Mouse (Mus musculus): ENCODE data around the gene Btbd3. TPM values are rescaled to one million over a fixed set of nuclear protein-coding genes. Genes with fewer than 3 reads are reported as not detected.

Gene Btbd3
- polyA plus RNA-seq, 1 experiment from 2014 or later: 5.3 TPM

DNA sequence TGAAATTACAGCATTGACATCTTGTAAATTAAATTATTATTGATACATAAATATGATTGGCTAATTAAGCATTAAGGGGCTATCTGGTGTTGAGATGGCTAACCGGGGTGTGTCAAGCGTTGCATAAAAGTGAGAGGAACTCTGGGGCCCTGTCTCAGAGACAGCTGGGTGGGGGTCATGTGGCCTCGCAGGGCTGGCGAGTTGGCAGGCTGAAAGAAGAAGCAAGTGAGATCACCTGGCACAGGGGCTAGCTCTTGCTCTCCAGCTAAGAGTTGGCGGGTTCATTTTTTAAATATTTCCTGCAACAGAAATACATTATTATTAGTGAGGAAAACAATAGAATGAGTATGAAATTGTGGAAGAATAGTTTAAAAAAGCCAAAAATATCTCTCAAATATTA lies 118.2 kb downstream of the Btbd3 start:
- DNase-seq (ENCODE audit: low spot score): no peak

DNA sequence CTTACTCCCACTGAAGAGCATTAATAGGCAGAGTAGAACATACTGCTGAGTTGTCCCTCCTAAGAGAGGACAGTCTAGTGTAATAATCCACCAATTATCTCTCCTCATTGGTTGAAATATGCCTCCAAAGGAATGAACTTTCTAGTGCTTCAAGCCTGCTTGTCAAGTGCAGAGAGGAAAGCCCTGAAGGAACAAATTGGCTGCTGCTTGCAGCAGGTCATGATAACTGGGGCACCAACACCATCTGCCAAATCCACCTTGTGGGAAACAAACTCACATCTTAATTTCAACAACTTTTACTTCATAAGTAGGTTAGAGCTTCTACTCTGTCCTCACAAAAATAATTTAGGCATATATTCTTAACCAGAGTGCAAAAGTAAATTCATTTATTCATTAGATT lies 122.5 kb downstream of the Btbd3 start:
- no peak for DNase-seq (ENCODE audit: low spot score)

DNA sequence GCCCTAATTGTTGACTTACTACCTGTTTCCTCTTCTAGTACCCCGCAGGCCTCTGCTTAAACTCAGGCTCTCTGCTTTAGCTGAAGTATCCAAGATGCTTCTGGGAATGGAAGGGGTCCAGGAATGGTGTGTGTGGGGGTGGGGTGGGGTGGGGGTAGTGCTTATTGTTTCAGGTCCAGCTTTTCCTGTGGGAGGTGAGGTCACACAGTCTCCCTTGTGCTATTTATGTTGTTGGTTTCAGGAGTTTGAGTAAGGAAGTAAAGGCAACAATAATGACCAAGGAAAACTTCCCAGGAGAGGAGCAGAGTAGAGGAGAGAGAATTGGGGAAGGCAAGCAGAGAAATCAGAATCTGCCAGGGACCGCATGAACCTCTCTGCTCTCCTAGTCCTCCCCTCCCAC lies 128.4 kb downstream of the Btbd3 start:
- no peak for DNase-seq (ENCODE audit: low spot score)

DNA sequence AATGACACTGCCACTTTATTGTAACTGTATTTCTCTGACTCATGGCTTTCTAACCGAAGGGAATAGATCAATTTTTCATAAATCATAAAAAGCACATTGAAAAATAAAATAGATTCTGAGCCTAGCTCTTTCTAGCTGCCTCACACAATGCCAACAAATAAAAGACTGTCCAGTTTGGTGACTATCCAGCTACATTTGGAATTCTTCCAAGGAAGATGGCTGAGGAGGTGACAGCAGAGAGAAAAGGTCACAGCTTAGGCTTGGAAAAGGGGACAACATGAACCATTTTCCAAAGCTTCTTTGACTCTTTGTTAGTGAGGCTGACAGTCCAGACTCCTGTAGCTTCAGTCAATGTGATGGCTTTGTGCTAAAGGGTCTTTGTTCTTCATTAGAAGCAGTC lies 132.2 kb downstream of the Btbd3 start:
- no peak for DNase-seq (ENCODE audit: low spot score)

DNA sequence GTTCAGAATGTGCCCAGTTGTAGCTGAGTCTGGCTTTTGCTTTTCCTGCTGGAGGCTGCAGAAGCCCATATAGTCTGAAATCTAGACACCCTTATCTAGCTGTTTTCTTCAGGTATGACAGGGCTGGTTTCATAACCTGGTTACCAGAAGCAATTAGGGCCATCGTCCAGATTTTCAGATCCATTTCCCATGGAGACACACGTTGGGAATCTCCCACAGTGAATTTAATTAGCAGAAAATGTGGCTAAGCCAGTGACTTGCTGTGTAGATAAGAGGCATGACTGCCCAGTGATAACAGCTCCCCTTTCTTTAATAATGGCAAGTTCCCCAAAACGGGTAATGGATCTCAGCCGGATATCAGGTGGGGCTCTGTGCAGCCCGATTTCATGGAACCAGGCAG lies 146.7 kb downstream of the Btbd3 start:
- no peak for DNase-seq (ENCODE audit: low spot score)

DNA sequence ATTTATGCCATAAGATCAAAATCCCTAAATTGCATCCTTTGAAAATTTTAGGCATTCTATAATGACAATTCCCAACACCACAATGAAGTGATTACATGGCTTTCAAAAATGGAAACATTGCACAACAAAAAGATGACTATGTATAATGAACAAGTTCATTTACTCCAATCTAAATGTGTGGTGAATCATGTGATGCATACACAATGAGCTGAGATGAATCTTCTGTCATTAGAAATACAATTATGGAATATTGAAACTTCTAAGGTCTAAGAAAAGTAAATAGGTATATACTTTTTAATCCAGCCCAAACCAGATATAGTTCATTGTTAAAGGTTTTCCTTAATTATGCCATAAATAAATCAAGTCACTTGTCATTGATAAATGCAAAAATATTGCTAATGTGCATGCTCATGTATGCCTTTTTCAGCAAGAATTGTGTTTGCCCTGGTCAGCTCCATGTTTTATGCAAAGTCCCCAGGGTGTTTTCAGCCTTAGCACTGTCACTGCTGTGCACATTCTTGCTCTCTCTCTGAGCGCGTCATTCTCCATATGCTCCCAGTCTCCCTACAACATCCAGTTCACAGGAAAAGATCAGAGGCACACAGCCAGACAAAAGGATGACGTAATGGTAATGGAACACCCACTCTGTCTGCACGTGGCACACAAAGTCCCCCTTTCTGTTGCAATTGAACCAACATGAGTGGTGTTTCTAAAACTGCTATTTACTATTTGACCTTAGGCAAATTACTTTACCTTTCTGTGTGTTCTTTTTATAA lies 149.6 kb downstream of the Btbd3 start:
- no peak for DNase-seq (ENCODE audit: low spot score)

DNA sequence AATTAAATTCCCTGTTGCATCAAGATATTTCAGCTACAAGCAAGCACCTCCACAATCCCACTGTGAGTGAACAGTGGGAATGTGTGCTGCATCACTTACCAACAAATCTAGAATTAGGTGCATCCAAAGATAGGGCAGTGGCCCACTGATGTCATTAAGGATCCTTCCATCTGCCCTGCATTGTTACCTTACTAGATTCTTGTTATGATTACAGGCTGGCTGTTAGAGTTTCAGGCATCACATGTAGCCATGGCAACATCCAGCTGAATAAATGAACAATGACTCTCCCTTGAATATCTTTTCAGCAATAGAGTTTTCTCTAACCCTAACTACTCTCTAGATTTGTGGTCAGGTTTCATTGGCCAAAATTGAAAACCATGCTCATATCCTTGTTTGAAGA lies 150.3 kb downstream of the Btbd3 start:
- no peak for DNase-seq (ENCODE audit: low spot score)

DNA sequence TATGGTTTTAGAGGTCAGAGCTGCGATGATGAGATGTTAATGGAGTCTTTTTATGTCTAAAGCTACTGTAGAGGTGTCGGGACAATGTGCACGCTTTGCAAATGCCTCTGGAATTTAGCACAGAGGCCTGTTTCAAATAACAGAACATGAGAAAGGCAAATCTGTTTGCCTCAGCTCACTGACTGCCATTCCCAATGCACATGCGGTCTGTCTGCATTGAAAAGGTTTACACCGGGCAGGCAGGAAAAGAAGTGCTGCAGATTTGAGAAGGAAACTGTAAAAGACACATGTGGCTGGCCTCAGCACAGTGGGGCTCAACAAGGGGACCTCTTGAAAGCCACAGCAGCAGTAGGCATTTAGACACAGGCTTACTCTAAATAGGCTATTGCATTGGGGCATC lies 156.2 kb downstream of the Btbd3 start:
- DNase-seq (ENCODE audit: low spot score): no peak

DNA sequence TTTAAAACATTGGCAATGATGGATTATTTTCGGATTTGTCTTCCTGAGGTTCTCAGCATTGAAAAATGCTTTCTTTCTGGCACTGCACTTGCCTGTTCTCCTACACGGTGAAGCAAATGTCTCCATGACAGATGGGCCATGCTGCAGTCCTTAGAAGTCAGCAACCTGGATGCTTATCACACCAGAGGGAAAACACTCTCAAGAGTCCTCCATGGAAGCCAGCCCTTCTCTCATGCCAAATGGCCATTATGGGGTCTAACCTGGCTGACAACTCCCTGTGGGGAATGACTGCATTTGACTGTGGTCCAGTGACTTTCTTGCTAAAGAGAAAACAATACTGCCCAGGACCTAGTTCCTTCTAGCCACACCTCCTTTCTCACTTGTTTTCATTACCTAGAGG lies 166.0 kb downstream of the Btbd3 start:
- no peak for DNase-seq (ENCODE audit: low spot score)

DNA sequence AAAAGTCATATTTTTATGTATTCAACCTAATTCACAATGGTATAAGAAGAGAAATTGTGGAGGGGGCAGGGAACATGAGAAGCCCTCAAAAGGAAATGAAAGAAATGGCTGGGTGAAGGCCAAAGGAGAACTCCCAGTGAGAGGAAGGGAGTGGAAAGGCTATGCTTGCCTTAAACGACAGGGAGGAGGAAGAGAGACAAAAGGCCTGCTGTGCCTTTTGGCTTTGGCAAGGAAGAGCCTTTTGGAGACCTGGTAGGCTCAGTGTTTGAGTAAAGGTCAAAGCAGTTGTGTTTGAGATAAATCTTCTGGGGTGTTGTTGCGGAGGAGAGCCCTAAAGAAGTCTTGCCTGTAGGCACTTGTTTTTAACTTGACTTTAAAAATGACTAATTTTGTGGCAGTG lies 175.6 kb downstream of the Btbd3 start:
- DNase-seq (ENCODE audit: low spot score): no peak

DNA sequence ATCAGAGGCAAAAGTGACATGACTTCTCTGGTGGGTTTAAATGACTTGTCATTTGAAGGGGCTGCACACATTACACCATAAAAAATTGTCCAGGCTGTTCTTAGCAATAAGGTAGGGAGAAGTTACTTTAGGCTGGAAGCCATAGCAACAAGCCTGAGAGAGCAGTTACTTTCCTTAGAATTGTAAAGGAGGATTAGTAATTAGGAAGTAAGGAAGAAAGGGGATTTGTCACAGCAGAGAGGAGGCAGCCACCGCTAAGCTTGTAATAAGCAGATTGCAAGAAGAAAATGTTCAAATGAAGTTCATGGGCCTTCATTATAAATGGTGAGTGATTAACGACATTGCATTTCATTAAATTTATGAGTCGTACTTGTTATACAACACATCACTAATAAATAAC lies 190.1 kb downstream of the Btbd3 start:
- no peak for DNase-seq (ENCODE audit: low spot score)

DNA sequence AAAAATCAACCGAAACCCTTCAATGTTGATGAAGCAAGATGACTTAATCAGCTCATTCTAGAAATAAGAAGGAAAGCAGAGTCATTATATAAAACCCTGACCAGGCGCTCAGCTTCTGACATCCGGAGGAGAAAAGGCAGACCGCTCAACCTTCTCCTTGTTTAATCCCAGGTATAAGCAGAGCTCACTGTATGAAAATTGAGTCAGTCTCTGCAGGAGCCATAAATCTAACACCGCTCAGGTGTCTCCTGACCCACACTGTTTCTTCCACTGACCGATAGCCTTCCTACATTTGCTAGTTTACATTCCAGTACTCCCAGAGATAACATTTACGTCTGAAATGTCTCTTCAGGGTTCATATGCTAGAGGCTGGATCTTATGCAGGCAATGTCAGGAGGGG lies 190.6 kb downstream of the Btbd3 start:
- DNase-seq (ENCODE audit: low spot score): no peak

DNA sequence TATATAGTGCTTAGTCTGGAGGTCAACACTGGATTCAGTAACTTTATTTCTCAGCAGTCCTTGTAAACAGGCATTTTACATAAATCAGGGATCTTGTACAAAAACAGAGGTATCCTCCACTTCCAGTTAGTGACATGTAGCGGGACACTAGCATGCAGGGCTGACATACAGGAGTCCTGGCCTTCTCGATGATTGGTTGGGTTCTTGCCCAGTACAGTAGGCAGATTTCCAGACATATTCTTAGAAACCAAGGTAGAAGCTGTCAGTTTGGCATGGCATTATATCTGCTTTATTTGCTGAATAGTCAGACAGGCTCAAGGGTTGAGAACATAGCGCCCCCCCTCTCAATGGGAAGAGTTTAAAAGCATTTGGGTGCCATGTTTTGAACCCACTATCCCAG lies 191.3 kb downstream of the Btbd3 start:
- no peak for DNase-seq (ENCODE audit: low spot score)

DNA sequence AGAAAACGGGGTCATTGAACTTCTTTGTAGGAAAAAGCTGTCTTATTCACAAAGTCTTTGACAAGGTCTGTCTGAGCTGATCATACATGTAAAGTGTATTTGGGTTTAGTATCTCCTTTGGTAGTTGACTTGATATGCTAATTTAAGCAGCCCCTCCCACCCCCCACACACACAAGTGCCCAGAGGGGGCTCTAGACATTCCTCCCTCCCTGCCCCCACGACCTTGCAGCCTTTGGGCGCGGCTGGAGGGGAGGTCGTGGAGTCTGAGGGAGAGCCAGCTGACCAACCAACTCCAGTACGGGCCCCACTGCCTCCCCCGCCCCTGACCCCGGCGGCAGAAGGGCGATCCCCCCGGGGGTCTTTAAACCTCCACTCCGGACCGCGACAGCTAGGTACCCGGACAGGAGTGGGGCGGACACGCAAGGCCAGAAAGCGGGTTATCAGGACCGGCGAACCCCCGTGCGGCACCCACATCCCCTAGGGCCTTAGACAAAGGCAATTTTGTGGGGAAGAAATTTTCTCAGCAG lies 211.7 kb downstream of the Btbd3 start:
- no peak for DNase-seq (ENCODE audit: low spot score)

DNA sequence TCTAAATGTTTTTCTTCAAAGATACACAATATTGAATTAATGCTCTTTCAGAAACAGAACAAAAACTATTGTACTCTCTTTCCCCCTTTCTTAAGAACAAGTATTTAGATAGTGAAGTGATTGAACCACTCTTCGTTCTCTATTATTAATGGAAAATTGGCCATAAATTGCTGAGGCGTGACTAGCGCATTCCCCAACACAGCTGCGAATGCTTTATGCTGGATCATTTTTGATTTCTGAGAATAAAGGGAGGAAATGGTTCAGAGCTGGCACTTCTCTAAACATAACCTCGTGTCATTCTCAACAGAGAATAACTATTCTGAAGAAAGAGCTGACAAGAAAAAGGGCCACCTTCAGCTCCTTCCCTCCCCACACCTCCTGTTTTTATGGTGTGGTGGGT lies 217.0 kb downstream of the Btbd3 start:
- DNase-seq (ENCODE audit: low spot score): no peak

DNA sequence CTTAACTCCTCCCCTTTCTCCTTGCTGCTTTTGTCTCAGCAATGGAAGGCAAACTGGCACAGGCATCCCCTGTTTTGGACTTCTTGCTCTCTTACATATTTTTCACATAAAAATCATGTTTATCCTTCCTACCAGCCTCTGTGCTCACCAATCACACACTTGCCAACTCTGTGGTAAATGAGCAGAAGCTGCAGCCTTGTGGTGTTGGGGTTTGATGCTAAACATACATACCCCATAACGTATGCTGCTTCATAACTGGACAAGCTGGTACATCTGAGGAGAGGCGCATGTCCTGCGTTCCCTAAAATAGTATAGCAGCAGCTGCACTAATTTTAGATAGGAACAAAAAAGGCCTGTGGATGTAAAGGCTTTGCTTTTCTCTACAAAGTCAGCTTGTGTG lies 220.1 kb downstream of the Btbd3 start:
- DNase-seq (ENCODE audit: low spot score): no peak

DNA sequence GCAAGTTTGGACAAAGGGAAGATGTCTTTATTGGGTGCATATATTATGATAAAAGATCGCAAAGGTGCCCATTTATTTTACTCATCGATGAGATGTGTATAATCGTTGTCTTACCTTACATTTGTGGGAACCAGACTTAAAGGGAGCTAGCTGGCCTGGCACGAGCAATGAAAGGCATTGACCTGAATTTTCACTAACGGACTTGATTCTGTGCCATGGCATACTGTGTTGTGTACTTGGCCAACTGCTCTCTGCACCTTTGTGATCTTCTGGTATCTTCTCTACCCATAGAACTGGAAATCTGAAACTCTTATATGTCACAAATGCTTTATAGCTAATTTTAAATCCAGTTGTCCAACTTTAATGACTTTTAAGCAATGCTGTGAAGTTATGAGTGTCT lies 220.9 kb downstream of the Btbd3 start:
- no peak for DNase-seq (ENCODE audit: low spot score)

DNA sequence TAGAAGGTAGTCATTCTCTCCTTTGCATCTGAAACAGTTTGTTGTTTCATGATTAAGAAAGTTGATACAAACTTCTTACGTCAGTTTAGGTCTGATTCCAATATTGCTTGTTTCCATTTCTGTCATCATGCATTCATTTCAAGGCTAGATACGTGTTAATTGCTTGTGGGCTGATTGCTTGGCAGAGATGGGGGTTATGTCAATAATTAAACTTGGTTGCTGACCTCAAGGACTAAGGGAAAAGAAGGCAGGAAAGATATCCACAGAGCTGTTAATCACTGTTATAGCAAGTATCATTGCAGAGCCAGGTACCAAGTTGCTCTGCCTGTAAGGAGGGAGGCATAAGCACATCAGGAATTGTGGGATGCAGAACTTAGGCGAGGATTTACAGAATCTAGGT lies 226.2 kb downstream of the Btbd3 start:
- no peak for DNase-seq (ENCODE audit: low spot score)

DNA sequence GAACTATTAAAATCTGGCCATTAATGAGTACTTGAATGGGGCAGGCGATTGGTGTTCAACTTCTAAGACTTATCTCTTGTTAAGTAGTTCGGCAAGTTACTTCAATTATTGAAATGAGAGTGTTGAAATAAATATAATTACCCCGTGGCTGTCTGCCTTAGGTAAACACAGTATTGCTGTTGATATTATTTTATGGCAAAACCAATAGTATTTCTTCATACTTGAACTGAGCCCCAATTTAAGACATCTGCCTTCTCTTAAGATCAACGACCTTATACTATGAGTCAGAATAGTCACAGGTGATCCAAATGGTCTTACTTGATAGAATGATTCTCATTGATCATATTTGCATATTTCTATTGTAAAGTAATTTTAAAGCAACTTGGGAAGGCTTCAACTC lies 228.5 kb downstream of the Btbd3 start:
- no peak for DNase-seq (ENCODE audit: low spot score)

DNA sequence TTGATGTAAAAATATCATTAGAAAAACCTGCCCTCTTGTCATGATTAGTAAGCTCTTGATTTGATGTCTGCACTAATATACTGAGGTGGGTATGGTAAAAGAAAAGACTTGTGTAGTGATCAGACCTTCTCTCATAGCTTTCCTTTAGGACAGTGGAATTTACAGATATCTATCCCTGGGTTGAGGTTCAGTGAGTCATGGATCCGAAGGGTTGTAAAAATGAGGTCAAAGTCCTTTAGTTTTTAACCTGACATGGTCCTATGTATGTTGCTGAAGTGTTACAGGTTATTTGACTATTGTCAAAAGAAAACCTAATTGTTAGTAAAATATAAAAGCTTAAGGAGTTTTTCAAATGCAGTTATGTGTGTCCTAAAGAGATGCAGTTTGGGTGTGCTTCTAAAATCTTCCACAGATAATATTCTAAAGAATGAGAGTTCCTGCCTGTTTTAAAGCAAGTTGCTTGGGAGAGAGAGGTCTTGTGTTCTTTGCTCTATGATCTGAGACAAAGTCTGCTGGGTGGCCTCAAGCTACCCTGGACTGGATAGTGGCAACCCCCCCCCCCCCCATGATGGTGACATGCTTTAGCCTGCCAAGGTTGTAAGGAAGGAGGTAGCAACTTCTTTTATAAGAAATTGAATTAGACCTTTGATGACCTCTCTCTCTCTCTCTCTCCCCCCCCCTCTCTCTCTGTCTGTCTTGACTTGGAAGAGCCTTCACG lies 234.5 kb downstream of the Btbd3 start:
- DNase-seq (ENCODE audit: low spot score): no peak

DNA sequence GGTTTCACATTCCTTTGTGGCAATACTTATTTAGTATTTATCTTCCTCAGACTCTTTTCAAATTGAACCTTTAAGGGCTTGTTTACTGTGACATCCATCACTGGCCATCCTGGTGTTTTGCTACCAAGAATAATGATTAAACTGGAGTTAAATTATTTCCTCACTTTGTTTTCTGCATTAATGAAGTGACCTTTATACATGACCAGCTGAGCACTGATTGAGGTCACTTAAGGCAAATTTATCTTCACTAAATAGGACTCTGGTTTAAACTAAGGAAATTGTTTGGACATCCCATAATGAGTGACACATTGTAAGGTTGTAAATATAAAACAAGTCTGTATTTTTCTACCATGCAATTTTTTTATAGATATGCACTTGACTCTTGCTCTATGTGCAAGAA lies 235.8 kb downstream of the Btbd3 start:
- no peak for DNase-seq (ENCODE audit: low spot score)

DNA sequence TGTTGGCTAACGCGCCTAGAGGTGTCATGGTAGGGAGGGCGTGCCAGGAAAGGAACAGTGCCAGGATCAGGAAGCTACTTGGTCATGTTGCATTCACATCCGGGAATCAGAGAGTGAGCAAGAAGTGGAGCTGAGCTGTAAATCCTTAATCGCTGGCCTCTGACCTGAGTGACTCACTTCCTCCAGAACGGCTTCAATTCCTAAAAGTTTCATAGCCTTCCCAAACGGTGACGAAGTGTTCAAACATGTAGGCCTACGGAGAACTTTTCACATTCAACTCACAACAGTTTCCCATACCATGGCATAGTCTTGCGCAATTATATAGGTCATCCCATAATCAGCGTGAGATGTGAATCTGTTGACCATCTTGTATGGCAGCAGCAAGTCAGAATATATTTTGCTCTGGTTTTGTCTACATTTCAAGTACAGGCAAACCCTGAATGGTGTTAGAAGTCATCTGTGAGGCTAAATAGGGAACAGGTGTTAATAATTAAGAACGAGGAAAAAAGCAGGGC lies 247.6 kb downstream of the Btbd3 start:
- DNase-seq (ENCODE audit: low spot score): no peak

DNA sequence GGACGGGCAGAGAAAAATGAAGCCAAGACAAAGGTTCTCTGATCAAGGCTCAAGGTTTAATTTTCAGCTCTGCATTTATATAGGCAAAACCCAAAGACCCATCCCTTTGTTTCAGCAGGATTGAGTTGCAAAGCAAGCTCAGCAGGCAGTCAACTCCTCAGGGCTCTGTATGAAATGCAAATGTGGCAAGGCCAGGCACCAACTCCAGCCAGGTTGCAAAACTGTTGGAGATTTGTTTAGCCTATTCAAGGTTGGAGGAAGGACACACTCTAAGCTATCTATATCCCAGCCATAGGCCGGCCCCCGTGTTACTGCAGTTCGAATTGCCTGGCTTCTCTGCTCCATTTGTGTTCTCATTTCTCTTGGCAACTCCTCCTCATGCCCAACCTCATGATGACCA lies 259.2 kb downstream of the Btbd3 start:
- no peak for DNase-seq (ENCODE audit: low spot score)

Measured in thymus, postnatal 0 days (tissue).